Comparison of ENCODE assay signal across 12 mouse cellular contexts in the genomic region with DNA sequence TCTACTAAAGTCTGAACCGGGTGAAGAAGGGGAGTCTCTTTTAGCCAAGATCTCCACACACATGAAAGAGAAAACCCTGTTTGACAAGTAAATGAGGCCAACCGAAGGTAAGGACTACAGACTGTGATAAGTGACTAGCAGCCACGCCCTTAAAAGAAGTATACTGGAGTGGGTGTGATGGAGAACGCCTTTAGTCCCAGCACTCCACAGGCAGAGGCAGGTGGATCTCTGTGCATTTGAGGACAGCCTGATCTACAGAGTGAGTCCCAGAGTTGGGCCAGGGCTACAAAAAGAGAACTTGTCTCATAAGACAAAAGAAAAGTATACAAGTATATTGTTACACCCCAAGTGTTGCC.
"Had no signal": no experiment of that assay in that cellular context is flagged by ENCODE, and none has a peak within 500 bp of the region (broad histone marks: within the 10 kb centered on the region; RNA-seq: fewer than 3 reads in every experiment).

No protein-coding gene starts in this region.

- H3K9ac ChIP-seq: limb, embryonic 12.5 days; neural tube, embryonic 15.5 days had no signal

- DNase-seq: kidney, adult 11 months; kidney, postnatal 10 days; lung, adult 18-20 months; midbrain, embryonic 14.5 days; right cerebral cortex, adult 18-20 months; right cerebral cortex, postnatal 25 days; thymus, postnatal 4 days had no signal

- H3K27me3 ChIP-seq: limb, embryonic 12.5 days; neural tube, embryonic 15.5 days had no signal

- H3K4me2 ChIP-seq: limb, embryonic 12.5 days; neural tube, embryonic 15.5 days had no signal

- H3K9me3 ChIP-seq: limb, embryonic 12.5 days; midbrain, embryonic 10.5 days; neural tube, embryonic 15.5 days had no signal

- H3K27ac ChIP-seq: limb, embryonic 12.5 days; midbrain, embryonic 10.5 days; neural tube, embryonic 15.5 days; stomach, postnatal 0 days had no signal

- H3K36me3 ChIP-seq: limb, embryonic 12.5 days; midbrain, embryonic 10.5 days; neural tube, embryonic 15.5 days had no signal

- H3K4me3 ChIP-seq: limb, embryonic 12.5 days; midbrain, embryonic 10.5 days; myocyte; neural tube, embryonic 15.5 days had no signal
